Mouse (Mus musculus) neural tube, embryonic 12.5 days (tissue): ENCODE measurements around the gene Jph2. TPM values are rescaled to one million over a fixed set of nuclear protein-coding genes. Genes with fewer than 3 reads are reported as not detected.

Source experiments
- ATAC-seq: fragments of 200-750 bp; cut with Nextera tagmentation; 2 replicates; pipeline ENCODE4 v1.8.0; 2017; ENCODE audit warnings: low read depth, mild to moderate bottlenecking, moderate TSS enrichment, moderate library complexity; ENCODE audit not compliant: low FRiP score
- H3K27ac ChIP-seq: fragments of 300-500 bp; sonication (generic); 2 replicates; pipeline ENCODE4 v1.5.1; 2016
- H3K27me3 ChIP-seq: fragments of 300-500 bp; sonication (generic); replicated peaks from 2 replicates; pipeline ENCODE4 v1.6.1; 2016; ENCODE audit warnings: mild to moderate bottlenecking
- H3K36me3 ChIP-seq: fragments of 300-500 bp; sonication (generic); 2 replicates; pipeline ENCODE4 v1.6.1; 2016; ENCODE audit warnings: mild to moderate bottlenecking
- H3K4me1 ChIP-seq: fragments of 300-500 bp; sonication (generic); 2 replicates; pipeline ENCODE4 v1.6.1; 2016
- H3K4me2 ChIP-seq: fragments of 300-500 bp; sonication (generic); replicated peaks from 2 replicates; pipeline ENCODE4 v1.6.1; 2016; ENCODE audit warnings: mild to moderate bottlenecking
- H3K4me3 ChIP-seq: fragments of 300-500 bp; sonication (generic); 2 replicates; pipeline ENCODE4 v1.5.1; 2016
- H3K9ac ChIP-seq: fragments of 300-500 bp; sonication (generic); 2 replicates; pipeline ENCODE4 v1.6.1; 2016; ENCODE audit warnings: mild to moderate bottlenecking
- H3K9me3 ChIP-seq: fragments of 300-500 bp; sonication (generic); 2 replicates; pipeline ENCODE4 v1.6.1; 2016; ENCODE audit warnings: mild to moderate bottlenecking
- WGBS: fragments of 180-500 bp; shearing (Covaris S2); methylation state at CpG from one replicate; pipeline ENCODE4 v1.1.7; 2016; 5-methylcytosine and 5-hydroxymethylcytosine counted together
- polyA plus RNA-seq: library from polyadenylated mRNA; unstranded; fragments of >200 nt; fragmentation: Nextera tagmentation; extraction: Ambion mirVana; gene quantifications from 2 replicates; pipeline ENCODE4 v1.2.1, GENCODE M21; 2016

Jph2 gene
- polyA plus RNA-seq: 0.81 and 1.3 TPM in 2 replicates

DNA sequence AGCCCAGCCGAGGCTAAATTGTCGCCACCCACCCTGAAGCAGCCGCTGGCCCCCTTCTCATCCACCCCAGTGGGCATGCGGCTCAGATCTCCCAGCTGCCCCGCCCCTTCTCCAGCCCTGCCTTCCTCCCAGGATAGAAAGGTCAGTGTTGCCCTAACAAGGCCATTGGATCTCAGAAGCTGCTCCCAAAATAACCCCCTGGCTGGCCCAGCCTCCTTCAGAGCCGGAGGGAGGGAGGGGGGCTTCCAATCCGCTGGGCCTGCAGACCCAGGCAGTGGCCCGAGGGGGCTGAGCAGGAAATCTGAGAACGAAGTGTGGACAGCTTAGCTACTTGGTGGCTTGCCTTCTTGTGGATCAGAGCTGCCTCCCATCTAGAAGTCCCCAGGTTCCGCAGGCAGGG lies at the start of gene Jph2:
Gene Jph2, minus strand, starts transcription at position 89 of the 400 bp plus-strand sequence.
- Histone ChIP-seq H3K4me2 (peak within 1 kb of the TSS; percentile 37), H3K9ac (no peak within 1 kb of the TSS), H3K4me1 (peaks cover 9% of the 10 kb centered on the region), H3K27me3 (no peaks in the 10 kb centered on the region), H3K36me3 (no peaks in the 10 kb centered on the region), H3K9me3 (no peaks in the 10 kb centered on the region), H3K4me3 (no peak within 1 kb of the TSS), H3K27ac (no peak within 1 kb of the TSS)
- WGBS: 10% methylated on average over 10 of the region's 10 CpGs
- no peak for ATAC-seq

GRCm38 (mm10) chr2:163447375-163447774 lies 49.6 kb upstream of the Jph2 start:
- Histone ChIP-seq H3K9me3 (no peaks in the 10 kb centered on the region), H3K4me3 (no peak overlapping the region), H3K9ac (no peak overlapping the region), H3K4me1 (no peaks in the 10 kb centered on the region), H3K4me2 (no peak overlapping the region), H3K27ac (no peak overlapping the region), H3K27me3 (no peaks in the 10 kb centered on the region), H3K36me3 (peaks cover 36% of the 10 kb centered on the region)
- ATAC-seq: no peak
- 86% methylated on average over 12 of the region's 12 CpGs for WGBS

DNA sequence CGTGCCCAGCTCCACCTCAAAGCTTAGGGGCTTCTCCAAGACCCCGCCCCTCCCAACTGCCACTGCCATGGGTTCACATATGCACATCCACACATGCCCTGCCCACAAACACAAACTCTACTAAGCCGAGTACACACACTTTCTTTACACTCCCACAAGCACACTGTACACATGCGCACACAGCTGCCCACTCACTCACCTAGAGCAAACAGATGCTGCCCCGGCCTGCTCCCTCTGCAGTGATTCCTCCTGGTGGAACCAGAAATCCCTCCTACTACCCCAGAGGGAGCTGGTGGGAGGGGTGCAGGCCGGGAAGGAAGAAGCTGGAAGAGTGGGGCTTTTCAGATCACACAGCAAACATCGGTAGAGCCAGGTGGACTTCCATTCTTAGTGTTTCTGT lies 46.2 kb upstream of the Jph2 start:
- H3K4me3 ChIP-seq: no peak overlapping the region
- no peak overlapping the region for H3K9ac ChIP-seq
- H3K4me1 ChIP-seq: peaks cover 20% of the 10 kb centered on the region
- no peak overlapping the region for H3K27ac ChIP-seq
- no peaks in the 10 kb centered on the region for H3K9me3 ChIP-seq
- ATAC-seq: no peak
- H3K36me3 ChIP-seq: peaks cover 25% of the 10 kb centered on the region
- 71% methylated on average over 7 of the region's 7 CpGs for WGBS
- H3K4me2 ChIP-seq: no peak overlapping the region
- no peaks in the 10 kb centered on the region for H3K27me3 ChIP-seq

GRCm38 (mm10) chr2:163443543-163443942 lies 45.8 kb upstream of the Jph2 start:
- Histone ChIP-seq H3K27ac (no peak overlapping the region), H3K4me2 (no peak overlapping the region), H3K4me1 (peaks cover 22% of the 10 kb centered on the region), H3K9me3 (no peaks in the 10 kb centered on the region), H3K4me3 (no peak overlapping the region), H3K36me3 (peaks cover 25% of the 10 kb centered on the region), H3K27me3 (no peaks in the 10 kb centered on the region), H3K9ac (no peak overlapping the region)
- 74% methylated on average over 6 of the region's 6 CpGs for WGBS
- ATAC-seq: no peak

DNA sequence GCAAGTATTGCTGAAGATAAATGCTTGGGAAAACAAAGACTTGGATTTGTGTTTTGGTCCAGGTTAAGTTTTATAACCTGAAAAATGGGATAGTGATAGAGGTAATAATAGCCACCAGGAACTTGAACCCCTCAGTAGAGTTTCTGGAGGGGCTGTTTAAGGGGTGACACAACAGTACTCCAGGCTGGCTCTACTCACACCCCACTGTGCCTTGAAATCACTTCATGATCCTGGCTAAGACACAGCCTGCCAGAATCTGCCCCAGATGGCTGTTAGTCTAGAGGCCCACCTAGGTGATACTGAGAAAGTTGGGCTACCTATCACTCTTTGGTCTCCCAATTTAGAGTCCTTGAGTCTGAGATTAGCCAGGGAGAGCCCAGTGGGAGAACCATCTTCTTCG lies 41.7 kb upstream of the Jph2 start:
- peak overlapping the region; percentile 70 for H3K4me3 ChIP-seq
- WGBS: 80% methylated on average over 1 of the region's 1 CpGs
- no peak for ATAC-seq

DNA sequence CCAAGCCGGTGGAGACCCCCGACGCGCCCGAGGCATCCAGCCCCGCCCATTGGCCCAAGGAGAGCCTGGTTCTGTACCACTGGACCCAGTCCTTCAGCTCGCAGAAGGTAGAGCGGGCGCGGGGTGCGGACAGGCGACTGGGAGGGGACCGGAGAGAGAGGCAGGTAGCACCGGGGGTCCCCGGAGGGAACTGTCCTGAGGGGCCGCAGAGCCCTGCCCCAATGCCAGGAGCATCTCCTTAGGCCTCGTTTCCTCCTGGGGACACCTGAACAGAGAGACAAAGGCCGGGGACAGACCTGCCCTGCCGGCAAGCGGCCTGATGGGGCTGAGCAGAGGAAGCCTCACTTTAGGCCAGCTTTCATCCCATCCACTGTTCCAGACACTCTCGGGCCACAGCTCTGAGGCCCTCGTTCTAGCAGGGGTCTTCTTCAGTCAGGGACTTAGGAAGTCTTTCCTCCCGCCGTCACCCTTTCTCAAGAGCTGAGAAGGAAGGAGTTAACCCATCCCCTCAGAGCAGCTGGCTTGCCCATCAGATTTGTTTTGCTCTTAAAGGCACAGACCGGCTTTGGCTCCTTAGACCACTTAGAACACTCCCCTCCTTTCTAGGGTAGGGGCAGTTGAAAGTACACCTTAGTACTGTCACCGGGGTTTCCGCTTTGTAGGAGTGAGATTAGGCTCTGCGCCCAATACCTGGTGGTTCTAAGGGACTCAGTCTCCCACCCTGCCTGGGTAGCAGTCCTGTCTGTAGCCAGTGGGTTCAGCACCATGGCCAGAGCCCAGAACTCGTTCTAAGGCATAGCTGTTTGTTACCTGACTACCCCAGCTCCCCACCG lies 41.0 kb upstream of the Jph2 start:
- H3K9ac ChIP-seq: peak overlapping the region; percentile 85
- WGBS: 1% methylated on average over 30 of the region's 30 CpGs

More for the DNA sequence above, 41.7 kb upstream of the Jph2 start:
- H3K4me1 ChIP-seq: peaks cover 32% of the 10 kb centered on the region
- H3K9ac ChIP-seq: peak overlapping the region; percentile 85
- no peaks in the 10 kb centered on the region for H3K27me3 ChIP-seq
- H3K4me2 ChIP-seq: peak overlapping the region; percentile 64
- H3K36me3 ChIP-seq: no peaks in the 10 kb centered on the region
- H3K27ac ChIP-seq: no peak overlapping the region
- no peaks in the 10 kb centered on the region for H3K9me3 ChIP-seq

DNA sequence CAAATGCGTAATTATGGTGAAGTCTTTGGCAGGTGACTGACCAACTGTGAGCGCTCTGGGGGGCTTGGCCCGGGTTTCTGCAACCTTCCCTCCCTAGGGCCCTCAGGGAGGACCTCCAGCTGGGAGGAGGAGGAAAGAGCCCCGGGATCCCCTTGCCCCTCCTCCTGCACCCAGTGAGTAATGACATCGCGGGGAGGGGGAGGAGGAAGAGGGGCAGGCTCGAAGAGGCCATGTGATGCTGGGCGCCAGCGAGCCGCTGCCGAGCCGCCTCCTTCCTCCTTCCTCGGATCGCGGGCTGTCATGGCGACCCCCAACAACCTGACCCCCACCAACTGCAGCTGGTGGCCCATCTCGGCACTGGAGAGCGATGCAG lies 40.4 kb upstream of the Jph2 start, which contains the start of gene Gdap1l1:
Gene Gdap1l1, plus strand, starts transcription at position 231 of the 373 bp plus-strand sequence.
- Histone ChIP-seq H3K9ac (peak within 1 kb of the TSS; percentile 85), H3K36me3 (no peaks in the 10 kb centered on the region), H3K27me3 (no peaks in the 10 kb centered on the region), H3K27ac (peak within 1 kb of the TSS; percentile 55), H3K4me1 (peaks cover 32% of the 10 kb centered on the region), H3K9me3 (no peaks in the 10 kb centered on the region), H3K4me2 (peak within 1 kb of the TSS; percentile 64), H3K4me3 (peak within 1 kb of the TSS; percentile 70)
- 1% methylated on average over 18 of the region's 18 CpGs for WGBS
- ATAC-seq: peak; percentile 82

More for the DNA sequence above, 41.0 kb upstream of the Jph2 start:
- no peaks in the 10 kb centered on the region for H3K36me3 ChIP-seq
- peaks cover 32% of the 10 kb centered on the region for H3K4me1 ChIP-seq
- H3K9me3 ChIP-seq: no peaks in the 10 kb centered on the region
- peak overlapping the region; percentile 55 for H3K27ac ChIP-seq
- H3K27me3 ChIP-seq: no peaks in the 10 kb centered on the region
- ATAC-seq: peak; percentile 59
- H3K4me3 ChIP-seq: peak overlapping the region; percentile 70
- H3K4me2 ChIP-seq: peak overlapping the region; percentile 64

DNA sequence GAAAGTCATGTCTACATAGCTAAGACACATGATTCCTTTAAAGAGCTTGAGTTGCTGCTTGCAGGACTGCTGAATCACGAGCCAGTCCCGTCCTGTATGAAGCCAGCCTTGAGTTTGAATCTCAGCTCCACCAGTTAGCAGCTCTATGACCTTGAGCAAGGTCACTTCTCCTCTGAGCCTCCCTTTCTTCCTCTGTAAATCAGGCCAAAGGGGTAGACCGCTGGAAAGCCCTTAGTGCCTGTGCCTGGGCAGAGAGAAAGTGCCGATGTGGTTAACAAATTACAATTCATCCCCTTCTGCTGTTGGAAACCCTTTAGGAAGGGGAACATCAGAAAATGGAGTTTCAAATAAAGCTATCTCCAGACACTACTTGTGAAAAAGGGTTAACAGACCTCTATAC lies 40.0 kb upstream of the Jph2 start:
- Histone ChIP-seq H3K9me3 (no peaks in the 10 kb centered on the region), H3K4me1 (peaks cover 32% of the 10 kb centered on the region), H3K4me2 (peak overlapping the region; percentile 64), H3K27me3 (no peaks in the 10 kb centered on the region), H3K4me3 (peak overlapping the region; percentile 70), H3K27ac (no peak overlapping the region), H3K36me3 (no peaks in the 10 kb centered on the region), H3K9ac (peak overlapping the region; percentile 85; the same call in 1 of the 2 replicates)
- WGBS: 40% methylated on average over 4 of the region's 4 CpGs
- peak; percentile 19; the same call in 1 of the 2 replicates for ATAC-seq

DNA sequence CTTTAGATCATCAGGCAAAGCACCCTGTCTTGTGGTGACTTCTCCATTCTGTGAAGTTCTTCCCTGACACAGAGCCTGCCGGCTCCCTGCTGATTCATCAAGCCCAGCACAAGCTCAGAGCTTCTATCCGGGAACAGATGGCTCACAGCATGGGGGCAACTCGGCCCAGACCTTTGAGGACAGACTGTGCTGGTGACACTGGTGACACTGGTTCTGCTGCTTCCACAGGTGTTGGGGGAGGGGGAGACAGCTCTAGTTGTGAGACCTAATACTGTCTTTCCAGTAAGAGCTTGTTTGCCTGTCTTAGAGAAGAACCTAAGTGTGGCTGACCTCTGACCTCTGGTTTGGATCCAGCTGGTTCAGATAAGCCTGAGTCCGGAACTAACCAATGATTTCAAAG lies 36.2 kb upstream of the Jph2 start:
- ATAC-seq: no peak
- no peaks in the 10 kb centered on the region for H3K36me3 ChIP-seq
- WGBS: 18% methylated on average over 4 of the region's 4 CpGs
- 0 out of 2 replicates have a peak, but pooled peaks cover 12% of the 10 kb centered on the region for H3K4me1 ChIP-seq
- no peak overlapping the region for H3K4me3 ChIP-seq
- H3K27ac ChIP-seq: no peak overlapping the region
- H3K27me3 ChIP-seq: no peaks in the 10 kb centered on the region
- H3K9me3 ChIP-seq: no peaks in the 10 kb centered on the region
- H3K9ac ChIP-seq: no peak overlapping the region
- H3K4me2 ChIP-seq: no peak overlapping the region

DNA sequence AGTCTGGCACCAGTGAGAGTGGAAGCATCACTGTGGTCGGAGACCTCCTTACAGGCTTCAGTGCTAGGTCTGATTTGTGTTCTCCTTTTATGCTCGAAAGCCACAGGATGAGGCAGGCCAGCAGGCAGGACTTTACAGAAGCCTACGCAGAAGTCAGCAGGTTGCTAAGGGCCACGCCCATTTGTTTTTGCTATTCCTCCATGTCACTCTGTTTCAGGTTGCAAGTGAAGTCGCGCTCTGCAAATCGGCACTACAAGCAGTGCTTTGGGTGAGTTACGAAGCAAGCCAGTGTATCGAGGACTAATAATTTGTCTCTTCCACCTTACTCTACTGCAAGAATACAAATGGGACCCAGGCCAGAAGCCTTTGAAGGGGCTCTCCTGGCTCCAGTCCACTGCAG lies 33.5 kb upstream of the Jph2 start:
- H3K4me1 ChIP-seq: no peaks in the 10 kb centered on the region
- H3K4me2 ChIP-seq: no peak overlapping the region
- 88% methylated on average over 9 of the region's 9 CpGs for WGBS
- no peak overlapping the region for H3K27ac ChIP-seq
- H3K27me3 ChIP-seq: no peaks in the 10 kb centered on the region
- no peak overlapping the region for H3K9ac ChIP-seq
- H3K9me3 ChIP-seq: no peaks in the 10 kb centered on the region
- no peak for ATAC-seq
- H3K4me3 ChIP-seq: no peak overlapping the region
- H3K36me3 ChIP-seq: no peaks in the 10 kb centered on the region

DNA sequence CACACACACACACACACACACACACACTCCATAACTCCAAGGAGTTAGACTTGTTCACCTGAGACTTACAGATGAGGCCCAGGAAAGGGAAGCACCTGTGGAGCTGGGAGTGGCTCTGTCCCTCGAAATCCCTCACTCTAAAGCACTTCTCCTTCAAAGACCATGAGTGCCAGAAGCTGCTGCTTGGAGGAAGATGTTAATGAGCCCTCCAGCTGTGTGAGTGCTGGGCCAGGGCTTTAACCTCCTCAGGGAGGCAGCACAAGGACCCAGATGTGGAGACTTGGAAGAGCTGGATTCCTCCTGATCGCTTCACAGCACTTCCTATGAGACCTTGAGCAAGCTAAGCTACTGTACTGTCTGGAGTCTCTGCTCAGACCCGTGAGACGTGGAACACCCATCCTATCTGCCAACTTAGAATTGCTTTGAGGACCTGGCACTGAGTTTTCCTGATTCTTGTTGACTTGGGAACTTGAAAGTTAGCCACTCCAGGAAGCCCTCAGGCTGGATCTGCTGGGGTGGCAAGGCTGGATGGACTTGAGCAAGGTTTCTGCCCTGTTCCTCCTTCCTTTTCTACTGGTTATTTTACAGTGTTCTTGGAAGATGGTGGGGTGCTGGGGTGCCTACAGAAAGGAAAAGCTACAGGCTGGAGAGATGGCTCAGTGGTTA lies 30.7 kb upstream of the Jph2 start:
- ATAC-seq: no peak
- Histone ChIP-seq H3K27me3 (no peaks in the 10 kb centered on the region), H3K4me2 (no peak overlapping the region), H3K4me3 (no peak overlapping the region), H3K36me3 (no peaks in the 10 kb centered on the region), H3K27ac (no peak overlapping the region), H3K9ac (no peak overlapping the region), H3K9me3 (no peaks in the 10 kb centered on the region), H3K4me1 (no peaks in the 10 kb centered on the region)
- WGBS: 47% methylated on average over 4 of the region's 4 CpGs

GRCm38 (mm10) chr2:163424597-163424996 lies 26.8 kb upstream of the Jph2 start, which contains the start of gene Oser1:
Oser1 (minus strand) TSS chr2:163424697.
- Histone ChIP-seq H3K9ac (no peak within 1 kb of the TSS), H3K9me3 (no peaks in the 10 kb centered on the region), H3K4me1 (peaks cover 5% of the 10 kb centered on the region), H3K36me3 (no peaks in the 10 kb centered on the region), H3K27me3 (no peaks in the 10 kb centered on the region), H3K27ac (no peak within 1 kb of the TSS), H3K4me2 (no peak within 1 kb of the TSS), H3K4me3 (no peak within 1 kb of the TSS)
- ATAC-seq: no peak
- 78% methylated on average over 6 of the region's 6 CpGs for WGBS
